Mouse (Mus musculus) liver, embryonic 14.5 days (tissue): Measurements from ENCODE around the gene Rxfp1. TPM values are rescaled to one million over a fixed set of nuclear protein-coding genes. Genes with fewer than 3 reads are reported as not detected.

Source experiments
- ATAC-seq: fragments of 200-750 bp; cut with Nextera tagmentation; 2 replicates; pipeline ENCODE4 v1.8.0; 2017; ENCODE audit warnings: moderate number of reproducible peaks, mild to moderate bottlenecking, moderate library complexity; ENCODE audit not compliant: insufficient read depth
- DNase-seq, 3 experiments: peaks; one replicate each; pipeline ENCODE4 v3.0.0-alpha.2; 2012 to 2013; ENCODE audit warnings: low read depth in 3 of 3, low spot score in 3 of 3
- H3K27ac ChIP-seq: fragments of 300-500 bp; sonication (generic); 2 replicates; pipeline ENCODE4 v1.5.1; 2014; ENCODE audit warnings: moderate library complexity, mild to moderate bottlenecking, control low read depth, inconsistent platforms
- H3K27me3 ChIP-seq: fragments of 300-500 bp; sonication (generic); 2 replicates; pipeline ENCODE4 v1.6.1; 2014; ENCODE audit warnings: mild to moderate bottlenecking, low read length, moderate library complexity; ENCODE audit not compliant: control insufficient read depth, insufficient read depth
- H3K36me3 ChIP-seq: fragments of 300-500 bp; sonication (generic); replicated peaks from 2 replicates; pipeline ENCODE4 v1.6.1; 2014; ENCODE audit warnings: low read depth; ENCODE audit not compliant: control insufficient read depth, insufficient read depth
- H3K4me1 ChIP-seq, 2 experiments: fragments of 200-500 bp in 1 of 2; fragments of 300-500 bp in 1 of 2; sonication (generic) in 1 of 2; replicated peaks; 2 replicates each; pipeline ENCODE4 v1.6.1; 2012 to 2014; ENCODE audit warnings: antibody characterized with exemption in 1 of 2, inconsistent platforms in 1 of 2, low read length in 1 of 2; ENCODE audit not compliant: control insufficient read depth in 2 of 2, insufficient read depth in 2 of 2
- H3K4me2 ChIP-seq: fragments of 300-500 bp; sonication (generic); 2 replicates; pipeline ENCODE4 v1.6.1; 2014; ENCODE audit warnings: low read depth, mild to moderate bottlenecking, control low read depth, moderate library complexity
- H3K4me3 ChIP-seq, 2 experiments: fragments of 200-500 bp in 1 of 2; fragments of 300-500 bp in 1 of 2; sonication (generic) in 1 of 2; 2 replicates each; pipeline ENCODE4 v1.5.1; 2012 to 2014; ENCODE audit warnings: low read depth in 2 of 2, low read length in 2 of 2, mild to moderate bottlenecking in 2 of 2, control low read depth in 1 of 2, inconsistent platforms in 1 of 2, moderate library complexity in 1 of 2; ENCODE audit not compliant: insufficient read depth in 1 of 2
- H3K9ac ChIP-seq: fragments of 300-500 bp; sonication (generic); replicated peaks from 2 replicates; pipeline ENCODE4 v1.6.1; 2014; ENCODE audit warnings: mild to moderate bottlenecking, control low read depth, moderate library complexity
- H3K9me3 ChIP-seq: fragments of 300-500 bp; sonication (generic); 2 replicates; pipeline ENCODE4 v1.6.1; 2016; ENCODE audit warnings: low read length, mixed read lengths; ENCODE audit not compliant: control insufficient read depth
- CTCF ChIP-seq: IDR thresholded peaks from 2 replicates; pipeline ENCODE4 v1.5.1; 2016; ENCODE audit warnings: antibody characterized with exemption, low read depth, control low read depth
- EP300 ChIP-seq: IDR thresholded peaks from 2 replicates; pipeline ENCODE4 v1.6.1; 2016; ENCODE audit warnings: antibody characterized with exemption, low read depth
- WGBS: fragments of 180-500 bp; shearing (Covaris S2); extraction: QIAGEN DNeasy Blood & Tissue Kit; methylation state at CpG from one replicate; pipeline ENCODE4 v1.1.7; 2014; ENCODE audit not compliant: insufficient replicate concordance; 5-methylcytosine and 5-hydroxymethylcytosine counted together
- polyA plus RNA-seq, 2 experiments: library from polyadenylated mRNA; depleted of rRNA in 1 of 2; stranded (reverse) in 1 of 2; unstranded in 1 of 2; fragments of >200 nt; fragmentation: Nextera tagmentation in 1 of 2; extraction: Ambion mirVana in 1 of 2; gene quantifications; 2 replicates each; pipeline versions ENCODE4 v1.2.1 to v1.2.3; 2012 to 2014

Gene Rxfp1
- polyA plus RNA-seq, 2 experiments: under 0.01 TPM; not detected in 1

DNA sequence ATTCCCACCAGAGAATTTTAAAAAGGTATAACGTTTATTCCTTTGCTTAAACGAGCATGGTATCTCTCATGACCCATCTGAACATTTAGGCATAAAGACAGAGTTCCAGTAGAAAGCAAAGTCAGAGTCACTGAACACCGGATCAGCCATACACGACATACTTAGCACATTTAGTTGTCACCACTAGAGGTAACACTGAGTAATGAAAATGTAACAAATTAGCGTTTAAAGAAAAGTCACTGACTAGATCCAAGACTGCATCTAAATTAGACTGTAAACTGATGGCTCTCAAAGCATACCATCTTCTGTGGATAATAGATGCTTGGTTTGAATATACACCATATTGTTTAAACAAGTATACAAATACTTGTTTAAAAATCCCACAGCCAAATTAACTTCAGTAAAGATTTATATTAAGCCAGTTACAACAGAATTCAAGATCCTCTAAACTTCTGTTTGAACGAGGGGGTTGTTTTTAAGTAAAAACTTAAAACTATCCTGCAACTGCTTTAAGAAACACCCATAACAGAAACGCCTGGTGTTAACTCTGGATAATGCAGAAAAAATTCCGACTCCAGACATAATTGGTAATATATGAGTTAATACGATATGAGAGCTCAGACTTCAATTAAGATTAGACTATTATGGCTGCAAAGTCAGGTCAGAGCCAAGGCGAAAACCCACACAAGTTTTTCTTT is 110.0 kb downstream of the Rxfp1 start:
- H3K4me2 ChIP-seq: peak overlapping the region; percentile 78
- peaks cover 0 to 2% of the 10 kb centered on the region in 2 experiments; a peak in 2 of 4 replicates for H3K4me1 ChIP-seq
- peak overlapping the region; percentile 89 to 91 for H3K4me3 ChIP-seq
- H3K27me3 ChIP-seq: no peaks in the 10 kb centered on the region
- H3K36me3 ChIP-seq: peaks cover 14% of the 10 kb centered on the region
- ATAC-seq (no peak), DNase-seq (peak in 1 of 3 experiments; percentile 54)
- 16% methylated on average over 10 of the region's 10 CpGs for WGBS
- no peak for TF ChIP-seq EP300
- TF ChIP-seq CTCF: peak; percentile 53
- no peaks in the 10 kb centered on the region for H3K9me3 ChIP-seq
- peak overlapping the region; percentile 75 for H3K9ac ChIP-seq
- peak overlapping the region; percentile 87 for H3K27ac ChIP-seq

- Histone ChIP-seq H3K36me3 (peaks cover 17% of the 10 kb centered on the region), H3K4me2 (no peak overlapping the region), H3K27me3 (no peaks in the 10 kb centered on the region), H3K9me3 (no peaks in the 10 kb centered on the region), H3K4me1 (no peaks in the 10 kb centered on the region), H3K4me3 (no peak overlapping the region), H3K9ac (no peak overlapping the region), H3K27ac (no peak overlapping the region)
- DNase-seq (no peak), ATAC-seq (no peak)
- 76% methylated on average over 2 of the region's 2 CpGs for WGBS
- no peak for TF ChIP-seq EP300
- no peak for TF ChIP-seq CTCF
These were observed 127.8 kb downstream of the Rxfp1 start for GRCm38 (mm10) chr3:79609886-79610285.

GRCm38 (mm10) chr3:79595468-79595867 is 142.2 kb downstream of the Rxfp1 start:
- TF ChIP-seq CTCF (no peak), EP300 (no peak)
- no peak overlapping the region for H3K9ac ChIP-seq
- DNase-seq (no peak), ATAC-seq (no peak)
- WGBS: 81% methylated on average over 7 of the region's 7 CpGs
- H3K9me3 ChIP-seq: no peaks in the 10 kb centered on the region
- H3K4me2 ChIP-seq: no peak overlapping the region
- no peak overlapping the region for H3K27ac ChIP-seq
- H3K4me3 ChIP-seq: no peak overlapping the region
- H3K36me3 ChIP-seq: peaks cover 60% of the 10 kb centered on the region
- H3K4me1 ChIP-seq: peaks cover 3 to 8% of the 10 kb centered on the region in 2 experiments; a peak in 3 of 4 replicates
- H3K27me3 ChIP-seq: no peaks in the 10 kb centered on the region

- Histone ChIP-seq H3K4me1 (peaks cover 3 to 9% of the 10 kb centered on the region in 2 experiments; a peak in 3 of 4 replicates), H3K36me3 (peaks cover 35% of the 10 kb centered on the region), H3K27ac (peak overlapping the region; percentile 77), H3K27me3 (no peaks in the 10 kb centered on the region), H3K9me3 (no peaks in the 10 kb centered on the region), H3K9ac (peak overlapping the region; percentile 77), H3K4me3 (peak overlapping the region; percentile 62 to 97), H3K4me2 (peak overlapping the region; percentile 89)
- ATAC-seq: peak; percentile 12; the same call in 1 of the 2 replicates
- no peak for DNase-seq
- TF ChIP-seq CTCF (no peak), EP300 (no peak)
- under 1% methylated on average over 15 of the region's 15 CpGs for WGBS
These were observed 145.7 kb downstream of the Rxfp1 start for GRCm38 (mm10) chr3:79591793-79592471.

Other genes with a start within 250 kb of the Rxfp1 start
- 5.2 and 5.9 TPM in 2 replicates for gene Fnip2, start 170.1 kb downstream of the Rxfp1 start, polyA plus RNA-seq (2012; rRNA removed)
- 3.5 TPM in 2 replicates for gene Fnip2, start 170.1 kb downstream of the Rxfp1 start, polyA plus RNA-seq (2014; fragmentation: Nextera tagmentation; extraction: Ambion mirVana)
- gene Ppid, start 146.5 kb downstream of the Rxfp1 start, polyA plus RNA-seq (2012; rRNA removed): 27.5 and 59.5 TPM in 2 replicates
- 97.9 and 109 TPM in 2 replicates for gene Ppid, start 146.5 kb downstream of the Rxfp1 start, polyA plus RNA-seq (2014; fragmentation: Nextera tagmentation; extraction: Ambion mirVana)
- 7.3 and 8.3 TPM in 2 replicates for gene 4930579G24Rik, start 108.8 kb downstream of the Rxfp1 start, polyA plus RNA-seq (2012; rRNA removed)
- gene 4930579G24Rik, start 108.8 kb downstream of the Rxfp1 start, polyA plus RNA-seq (2014; fragmentation: Nextera tagmentation; extraction: Ambion mirVana): 15.3 and 16.8 TPM in 2 replicates
- 16.6 and 21.7 TPM in 2 replicates for gene Etfdh, start 108.4 kb downstream of the Rxfp1 start, polyA plus RNA-seq (2012; rRNA removed)
- gene Etfdh, start 108.4 kb downstream of the Rxfp1 start, polyA plus RNA-seq (2014; fragmentation: Nextera tagmentation; extraction: Ambion mirVana): 40.7 and 46.7 TPM in 2 replicates
- gene Tmem144, start 114.9 kb upstream of the Rxfp1 start, polyA plus RNA-seq (2012; rRNA removed): 0.68 and 0.73 TPM in 2 replicates
- gene Tmem144, start 114.9 kb upstream of the Rxfp1 start, polyA plus RNA-seq (2014; fragmentation: Nextera tagmentation; extraction: Ambion mirVana): 1.7 and 1.9 TPM in 2 replicates
- gene Fam198b, start 146.7 kb upstream of the Rxfp1 start, polyA plus RNA-seq (2012; rRNA removed): 0.56 and 0.70 TPM in 2 replicates
- gene Fam198b, start 146.7 kb upstream of the Rxfp1 start, polyA plus RNA-seq (2014; fragmentation: Nextera tagmentation; extraction: Ambion mirVana): 0.45 and 0.57 TPM in 2 replicates